Mouse (Mus musculus): ENCODE results near the gene Cdc34.
"Not testable (repeated sequence)": the region's sequence is repeated elsewhere in the genome, so short reads cannot be mapped to it uniquely, and the experiment has no call there.

The Cdc34 gene

DNA sequence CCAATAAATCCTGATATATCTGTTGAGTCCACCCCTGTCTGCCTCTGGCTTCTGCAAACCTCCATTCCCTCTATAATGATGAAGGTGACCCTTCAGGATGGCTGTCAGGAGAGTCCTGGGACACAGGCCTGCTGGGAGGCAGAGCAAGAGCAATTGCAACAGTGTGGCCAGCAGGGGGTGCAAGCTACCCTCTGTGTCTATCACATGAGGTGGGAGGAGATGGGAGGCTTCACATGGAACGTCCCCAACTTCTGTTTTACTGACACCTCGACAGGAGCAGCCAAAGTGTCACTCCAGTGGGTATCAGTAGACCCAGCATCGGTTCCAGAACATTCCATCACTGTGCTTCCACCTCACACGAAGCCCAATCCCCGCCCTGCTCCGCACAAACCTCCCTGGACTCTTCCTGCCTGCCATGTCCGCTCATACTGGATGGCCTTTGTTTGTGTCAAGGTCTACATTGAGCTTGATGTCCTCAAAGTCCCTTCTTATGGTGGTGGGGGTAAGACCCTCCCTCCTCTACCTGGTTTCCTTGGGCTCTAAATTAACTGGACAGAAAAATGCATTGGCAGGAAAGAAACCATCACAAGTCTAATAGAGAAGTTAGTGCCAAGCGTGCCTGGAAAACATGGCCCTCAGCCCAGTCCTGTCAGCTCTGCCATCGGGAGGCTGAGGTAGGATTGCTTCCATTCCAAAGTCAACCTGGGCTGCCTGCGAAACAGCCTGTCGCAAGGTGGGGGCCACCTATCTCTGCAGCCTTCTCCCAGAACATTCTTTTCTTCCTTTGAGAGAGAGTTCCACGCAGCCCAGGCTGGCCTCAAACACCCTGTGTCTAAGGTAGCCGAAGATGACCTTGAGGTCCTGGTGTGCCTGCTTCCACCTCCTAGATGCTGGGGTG, 13.5 kb downstream of the Cdc34 start:
- DNase-seq (ENCODE audit: low spot score), result peak; percentile 47

DNA sequence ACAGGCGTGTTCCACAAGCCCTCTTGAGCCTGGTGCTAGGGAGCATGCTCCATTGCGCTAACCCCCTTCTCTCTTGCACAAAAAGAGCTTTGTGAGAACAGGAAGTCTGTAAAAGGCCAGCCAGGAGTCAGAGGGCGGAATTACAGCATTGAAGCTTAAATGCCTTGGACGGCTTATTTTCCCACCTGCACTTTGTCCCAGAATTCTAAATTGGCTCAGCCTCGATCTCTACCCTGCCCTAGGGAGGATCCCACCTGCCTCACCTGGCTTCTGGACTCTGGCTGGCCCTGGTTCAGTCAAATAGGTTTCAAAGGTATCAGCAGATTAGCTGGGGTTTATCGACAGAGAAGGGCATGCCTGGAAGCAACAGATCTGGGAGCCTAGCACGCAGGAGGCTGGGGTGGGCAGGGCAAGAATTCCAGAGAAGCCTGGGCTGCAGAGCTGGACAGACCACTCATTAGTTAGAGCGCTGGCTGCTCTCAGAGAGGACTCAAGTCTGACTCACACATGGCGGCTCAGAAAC, 14.2 kb downstream of the Cdc34 start:
- no peak for DNase-seq (ENCODE audit: low spot score)

DNA sequence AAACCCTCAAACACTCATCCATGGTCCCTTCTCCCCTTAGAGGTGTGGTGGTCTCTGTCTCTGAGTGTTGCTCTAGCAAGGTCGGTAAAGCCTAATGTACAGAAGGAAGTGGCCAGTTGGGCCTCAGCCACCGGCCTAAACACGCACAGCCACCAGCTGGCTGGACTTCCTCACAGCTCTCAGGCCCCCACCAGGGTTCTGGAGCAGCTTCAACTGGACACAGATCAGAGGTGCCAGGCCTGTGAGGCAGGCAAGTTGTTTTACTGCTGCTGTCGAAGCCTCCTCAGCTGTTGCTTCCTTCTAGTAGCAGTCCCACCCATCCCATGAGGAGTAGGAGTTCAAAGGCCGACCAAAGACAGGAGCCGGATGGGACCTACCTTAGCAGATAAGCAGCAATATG, 15.9 kb downstream of the Cdc34 start:
- no peak for DNase-seq (ENCODE audit: low spot score)

DNA sequence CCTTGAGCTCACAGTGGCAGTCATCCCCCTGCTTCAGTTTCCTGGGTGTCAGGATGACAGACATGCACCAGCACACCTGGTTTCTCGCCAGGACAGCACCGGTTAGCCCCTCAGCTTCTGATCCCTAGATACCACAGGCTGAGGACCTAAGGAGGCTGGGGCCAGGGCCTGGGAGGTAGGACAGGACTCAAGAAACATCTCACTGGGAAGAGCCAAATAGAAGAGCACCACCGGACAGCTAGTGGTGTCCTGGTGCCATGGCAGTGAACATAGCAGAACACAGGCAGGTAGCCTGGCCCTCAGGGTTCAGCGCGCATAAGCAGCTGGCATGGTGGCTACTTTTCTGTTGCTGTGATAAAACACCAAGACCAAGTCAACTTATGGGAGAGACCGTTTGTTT, 16.5 kb downstream of the Cdc34 start:
- DNase-seq (ENCODE audit: low spot score), result no peak

DNA sequence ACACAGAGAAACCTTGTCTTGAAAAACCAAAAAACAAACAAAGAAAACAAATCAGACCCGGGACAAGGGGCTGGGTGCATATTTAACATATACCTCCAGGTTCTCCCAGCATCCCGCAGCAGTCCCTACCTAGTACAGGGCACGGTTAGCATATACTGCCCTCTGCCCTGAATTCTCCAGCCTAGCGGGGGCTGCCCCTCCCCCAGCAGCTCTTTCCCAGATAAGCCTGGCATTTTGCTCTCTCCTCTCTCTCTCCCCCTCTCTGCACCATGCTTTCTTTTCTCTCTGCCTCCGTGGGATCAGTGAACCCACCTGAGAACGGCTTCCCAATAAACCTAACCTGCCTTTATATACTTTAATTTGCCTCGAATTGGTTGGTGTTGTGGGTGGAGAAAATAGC, 18.7 kb downstream of the Cdc34 start:
- DNase-seq (ENCODE audit: low spot score), result no peak

DNA sequence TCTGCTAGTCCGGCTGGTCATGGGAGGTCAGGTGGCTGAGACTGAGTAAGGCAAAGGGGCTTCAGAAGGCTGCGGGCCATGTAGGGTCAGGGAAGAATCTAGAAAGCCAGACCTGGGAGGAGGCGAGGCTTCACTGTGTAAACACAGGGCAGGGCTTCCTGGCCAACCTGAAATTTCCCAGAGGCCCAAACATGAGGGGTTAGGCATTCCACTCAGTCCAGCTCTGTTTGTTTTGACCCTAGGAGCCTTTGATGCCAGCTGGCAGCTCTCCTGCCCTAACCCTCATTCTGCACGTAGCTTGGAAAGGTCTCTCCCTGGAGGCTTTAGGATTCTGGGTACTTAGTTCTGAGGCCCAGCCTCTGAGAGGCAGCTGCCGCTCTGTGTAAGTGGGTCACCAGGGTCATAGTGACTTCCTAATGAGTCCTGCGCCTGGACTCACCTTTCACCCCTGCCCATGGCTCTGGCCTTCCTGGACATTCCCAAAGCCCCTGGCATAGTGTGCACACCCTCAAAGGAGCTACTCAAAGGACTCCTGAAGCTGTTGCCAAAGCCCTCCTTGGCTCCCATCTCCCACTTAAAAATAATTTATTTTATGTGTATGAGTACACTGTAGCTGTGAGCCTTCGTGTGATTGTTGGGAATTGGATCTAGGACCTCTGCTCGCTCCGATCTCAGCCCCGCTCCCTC, 19.6 kb downstream of the Cdc34 start:
- DNase-seq (ENCODE audit: low spot score), result no peak

DNA sequence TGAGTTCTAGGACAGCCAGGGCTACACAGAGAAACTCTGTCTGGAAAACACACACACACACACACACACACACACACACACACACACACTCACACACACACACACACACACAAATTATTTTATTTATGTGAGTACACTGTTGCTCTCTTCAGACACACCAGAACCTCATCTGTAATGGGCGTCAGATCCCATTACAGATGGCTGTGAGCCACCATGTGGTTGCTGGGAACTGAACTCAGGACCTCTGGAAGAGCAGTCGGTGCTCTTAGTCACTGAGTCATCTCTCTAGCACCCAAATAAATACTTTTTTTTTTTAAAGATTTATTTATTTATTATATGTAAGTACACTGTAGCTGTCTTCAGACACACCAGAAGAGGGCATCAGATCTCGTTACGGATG, 21.0 kb downstream of the Cdc34 start:
- not testable (repeated sequence) for DNase-seq (ENCODE audit: low spot score)

DNA sequence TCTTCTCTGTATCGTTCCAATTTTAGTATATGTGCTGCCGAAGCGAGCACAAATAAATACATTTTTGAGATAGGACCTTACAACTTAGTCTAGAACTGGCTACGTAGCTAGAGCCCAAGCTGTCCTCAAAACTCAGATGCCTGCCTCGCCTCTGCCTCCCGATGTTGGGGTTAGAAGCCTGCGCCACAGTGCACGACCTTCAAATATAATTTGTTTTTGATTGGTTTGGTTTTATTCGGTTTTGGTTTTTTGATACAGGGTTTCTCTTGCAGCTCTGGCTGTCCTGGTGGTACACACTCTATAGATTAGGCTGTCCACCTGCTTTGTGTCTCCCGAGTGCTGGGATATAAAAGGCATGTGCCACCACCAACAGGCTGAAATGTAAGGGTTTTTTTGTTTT, 21.5 kb downstream of the Cdc34 start:
- DNase-seq (ENCODE audit: low spot score), result no peak

DNA sequence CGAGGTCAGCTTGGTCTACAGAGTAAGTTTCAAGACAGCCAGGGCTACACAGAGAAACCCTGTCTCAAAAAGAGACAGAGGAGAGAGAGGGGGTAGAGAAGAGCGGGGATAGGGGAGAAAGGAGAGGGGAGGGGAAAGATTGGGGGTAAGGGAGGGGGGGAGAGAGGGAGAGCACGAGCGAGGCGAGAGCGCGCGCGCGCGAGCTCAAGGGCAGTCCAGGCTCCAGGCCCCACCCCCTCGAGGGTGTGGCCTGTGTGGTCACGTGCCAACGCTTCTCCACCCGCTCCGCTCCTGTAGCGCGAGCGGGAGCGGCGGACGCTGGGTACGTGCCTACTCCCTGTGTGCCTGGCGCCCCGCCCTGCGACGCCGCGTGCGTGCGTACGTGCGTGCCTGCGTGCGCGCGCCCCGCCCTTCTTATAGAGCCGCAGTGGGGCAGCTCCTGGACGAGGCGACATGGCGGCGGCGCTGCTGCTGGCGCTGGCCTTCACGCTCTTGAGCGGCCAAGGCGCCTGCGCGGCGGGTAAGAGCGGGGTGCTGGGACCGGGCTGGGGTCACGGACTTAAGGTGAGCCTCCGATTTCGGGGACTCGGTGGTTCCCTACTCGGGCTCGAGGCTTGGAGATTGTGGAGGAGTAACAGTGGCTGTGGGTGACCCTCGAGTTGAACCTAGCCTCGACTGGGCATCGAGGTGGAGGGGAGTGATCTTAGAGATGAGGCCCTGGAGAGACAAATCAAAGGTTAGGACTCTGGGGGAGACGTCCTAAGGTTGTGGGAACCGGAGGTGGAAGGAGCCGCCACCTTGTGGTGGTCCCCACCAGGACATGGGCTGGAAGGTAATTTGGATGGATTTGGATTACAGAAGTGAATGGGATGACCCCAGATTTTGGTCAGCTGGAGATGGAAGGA, 22.3 kb downstream of the Cdc34 start, which contains the start of gene Bsg:
Gene Bsg (plus strand): TSS at position 427 of the 905 bp plus-strand sequence.
- peak; percentile 98 for DNase-seq (ENCODE audit: low spot score)

DNA sequence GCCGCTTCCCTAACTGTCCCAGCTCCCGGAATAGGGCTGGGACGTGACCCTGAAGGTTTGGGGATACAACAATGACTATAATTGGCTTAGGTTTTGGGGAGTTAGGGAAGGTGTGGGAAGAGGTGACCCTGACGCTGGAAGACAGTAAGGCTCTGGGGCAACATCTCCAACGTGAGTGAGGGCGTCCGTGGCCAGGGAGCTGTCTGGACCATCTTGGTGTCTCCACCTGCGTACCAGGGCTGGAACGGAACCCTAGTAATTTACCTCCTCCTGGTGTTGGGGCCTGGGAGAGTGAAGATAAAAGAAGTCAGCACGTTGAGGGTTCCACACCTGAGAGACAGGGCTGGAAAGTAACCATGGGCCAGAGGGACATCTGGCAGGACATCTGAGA, 23.0 kb downstream of the Cdc34 start:
- no peak for DNase-seq (ENCODE audit: low spot score)

DNA sequence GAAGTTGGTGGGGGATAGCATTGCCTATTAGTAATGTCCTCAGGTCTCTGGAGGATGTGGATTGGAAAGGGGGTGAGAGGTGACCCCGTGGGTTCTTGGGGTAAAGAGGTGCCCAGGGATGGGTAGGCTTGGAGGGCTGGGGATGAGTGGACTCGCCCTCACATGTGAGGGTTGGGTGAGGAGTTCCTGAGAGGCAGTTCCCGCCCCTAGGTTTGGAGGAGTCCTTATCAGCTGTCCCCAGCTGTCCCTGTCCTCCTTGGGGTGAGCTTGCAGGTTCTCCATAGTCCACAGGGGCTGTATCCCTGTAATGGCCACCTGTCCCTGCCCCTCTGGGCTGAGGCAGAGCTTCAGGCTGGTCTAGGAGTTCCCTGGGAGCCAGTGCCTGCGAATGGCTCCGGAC, 24.0 kb downstream of the Cdc34 start:
- no peak for DNase-seq (ENCODE audit: low spot score)

DNA sequence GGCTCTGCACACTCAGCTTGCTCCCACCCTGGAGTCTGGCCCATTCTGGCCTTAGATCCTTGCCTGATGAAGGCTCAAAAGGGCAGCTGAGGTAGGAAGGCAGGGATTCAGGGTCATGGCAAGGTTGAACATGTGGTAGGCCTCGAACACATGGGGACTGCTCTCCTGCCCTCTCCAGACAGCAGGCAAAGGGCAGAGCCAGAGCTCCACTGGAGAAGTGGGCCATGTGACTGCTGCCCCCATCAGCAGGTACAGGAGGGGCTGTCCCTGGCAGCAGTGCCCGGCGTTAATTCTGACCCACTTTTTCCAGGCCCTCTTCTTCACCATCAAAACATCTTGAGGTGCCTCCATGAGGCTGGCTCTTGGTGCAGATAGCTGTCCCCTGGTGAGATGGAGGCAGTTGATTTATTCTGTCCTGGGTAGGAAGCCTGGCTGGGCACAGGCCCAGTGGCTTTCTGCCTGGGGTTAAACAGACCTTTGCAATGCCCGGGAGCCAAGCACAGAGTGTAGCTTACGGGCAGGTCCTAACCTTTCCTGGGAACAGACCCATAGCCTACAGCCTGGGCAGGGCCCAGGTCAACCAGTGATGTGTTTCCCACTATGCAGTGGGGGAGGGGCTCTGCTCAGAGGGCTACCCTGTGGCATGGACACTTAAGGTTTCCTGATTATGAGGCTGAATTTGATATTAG, 24.6 kb downstream of the Cdc34 start:
- DNase-seq (ENCODE audit: low spot score), result no peak

DNA sequence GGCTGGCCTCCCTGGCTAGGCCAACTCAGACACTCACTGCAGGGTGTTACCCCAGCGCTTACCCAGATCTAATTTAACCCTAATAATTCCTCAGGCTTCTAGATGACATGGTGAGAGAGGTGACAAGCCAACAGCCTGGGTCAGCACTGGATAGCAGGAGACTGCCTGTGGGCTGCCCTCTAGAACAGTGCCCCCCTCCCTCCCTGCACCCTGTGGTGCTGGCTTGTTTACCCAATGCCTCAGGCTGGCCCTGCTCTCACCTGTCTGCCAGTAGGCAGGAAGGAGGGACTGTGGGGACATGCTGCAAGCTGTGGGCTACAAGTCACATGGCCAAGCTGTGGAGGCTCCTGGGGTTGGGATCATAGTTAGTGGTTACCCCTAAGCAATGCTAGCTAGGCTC, 25.2 kb downstream of the Cdc34 start:
- no peak for DNase-seq (ENCODE audit: low spot score)

DNA sequence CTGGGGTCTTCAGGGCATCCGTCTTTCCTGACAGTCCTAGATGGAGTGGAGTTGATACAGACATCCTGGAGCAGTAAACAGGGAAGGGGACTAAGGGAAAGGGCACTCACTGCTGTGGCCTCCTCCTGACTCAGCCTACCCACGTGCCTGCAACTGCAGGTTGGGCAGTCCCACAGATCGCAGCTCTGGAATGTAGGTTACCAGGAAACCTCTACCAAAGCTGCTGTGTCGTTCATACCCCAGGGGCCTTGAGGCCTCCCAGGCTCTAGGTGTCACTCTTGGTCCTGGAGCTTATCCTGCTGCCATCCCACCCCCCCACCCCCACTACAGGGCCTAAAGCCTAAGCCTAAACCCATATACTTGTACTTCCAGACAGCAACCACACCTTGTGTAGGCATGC, 25.8 kb downstream of the Cdc34 start:
- no peak for DNase-seq (ENCODE audit: low spot score)

DNA sequence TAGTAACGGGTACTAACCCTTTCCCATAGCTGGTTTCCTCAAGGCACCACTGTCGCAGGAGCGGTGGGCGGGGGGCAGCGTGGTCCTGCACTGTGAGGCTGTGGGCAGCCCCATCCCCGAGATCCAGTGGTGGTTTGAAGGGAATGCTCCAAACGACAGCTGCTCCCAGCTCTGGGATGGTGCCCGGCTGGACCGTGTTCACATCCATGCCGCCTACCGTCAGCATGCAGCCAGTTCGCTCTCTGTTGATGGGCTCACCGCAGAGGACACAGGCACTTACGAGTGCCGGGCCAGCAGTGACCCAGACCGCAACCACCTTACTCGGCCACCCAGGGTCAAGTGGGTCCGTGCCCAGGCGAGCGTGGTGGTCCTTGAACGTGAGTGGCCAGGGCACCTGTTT, 26.7 kb downstream of the Cdc34 start:
- DNase-seq (ENCODE audit: low spot score), result no peak

DNA sequence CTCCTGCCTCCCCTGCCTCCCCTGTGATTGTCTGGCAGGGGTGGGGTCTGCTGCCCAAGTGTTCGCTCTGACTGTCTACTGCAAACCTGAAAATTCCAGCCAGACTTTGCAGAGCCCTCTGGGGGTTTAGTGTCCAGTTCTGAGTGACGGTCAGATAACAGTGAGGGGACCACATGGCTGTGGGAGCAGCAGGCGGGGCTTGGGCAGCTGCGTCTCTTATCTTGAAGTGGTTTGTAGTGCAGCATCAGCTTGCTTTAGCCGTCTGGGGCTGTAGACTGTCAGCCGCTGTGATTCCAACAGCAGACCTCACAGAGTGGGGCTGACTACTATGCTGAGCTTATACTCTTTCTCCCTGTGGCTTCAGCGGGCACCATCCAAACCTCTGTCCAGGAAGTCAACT, 27.3 kb downstream of the Cdc34 start:
- no peak for DNase-seq (ENCODE audit: low spot score)

DNA sequence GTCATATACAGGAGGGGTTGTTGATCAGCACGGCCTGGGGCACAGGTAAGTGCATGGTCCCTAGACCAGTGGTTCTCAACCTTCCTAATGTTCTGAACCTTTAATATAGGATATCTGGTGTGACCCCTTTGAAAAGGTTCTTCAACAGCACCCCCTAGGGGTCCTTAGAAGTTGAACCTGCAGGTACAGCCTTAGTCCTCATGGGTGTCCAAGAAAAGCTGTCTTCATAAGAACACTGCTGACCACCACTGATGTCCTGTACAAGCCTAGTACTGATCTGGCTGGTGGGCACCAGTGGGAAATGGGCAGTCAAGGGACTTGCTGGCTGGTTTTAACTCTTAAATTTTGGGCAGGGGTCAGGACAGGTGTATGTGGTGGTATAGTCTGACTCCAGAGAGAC, 30.0 kb downstream of the Cdc34 start:
- DNase-seq (ENCODE audit: low spot score), result no peak

DNA sequence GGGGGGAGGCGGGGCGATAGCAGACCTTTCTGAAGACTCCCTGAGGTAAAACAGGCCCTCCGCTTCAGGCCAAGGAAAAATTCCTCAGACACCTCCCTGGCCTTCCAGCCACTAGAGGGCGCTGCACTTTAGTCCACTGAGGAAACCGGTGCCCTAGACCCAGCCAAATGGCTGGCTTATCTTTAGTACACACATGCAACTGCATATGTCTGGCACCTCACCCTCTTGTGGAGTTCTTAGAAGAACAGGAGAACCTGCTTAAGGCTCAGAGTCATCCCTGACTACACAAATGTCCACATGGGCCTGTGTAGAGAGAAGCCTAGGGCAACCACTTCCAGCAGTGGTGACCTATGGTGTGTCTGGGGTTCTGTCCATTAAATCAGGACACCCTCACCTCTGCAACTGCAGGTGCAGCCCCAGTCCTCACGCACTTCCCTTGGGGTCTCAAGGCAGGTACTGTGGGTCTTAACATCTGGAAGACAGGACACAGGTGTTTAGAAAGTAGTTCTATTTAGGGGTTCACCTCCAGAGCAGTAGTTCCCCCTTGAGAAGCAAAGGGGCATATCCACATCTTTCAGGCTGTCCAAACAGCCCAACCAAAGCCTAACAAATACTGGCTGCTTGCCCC, 30.6 kb downstream of the Cdc34 start:
- peak; percentile 70 for DNase-seq (ENCODE audit: low spot score)

DNA sequence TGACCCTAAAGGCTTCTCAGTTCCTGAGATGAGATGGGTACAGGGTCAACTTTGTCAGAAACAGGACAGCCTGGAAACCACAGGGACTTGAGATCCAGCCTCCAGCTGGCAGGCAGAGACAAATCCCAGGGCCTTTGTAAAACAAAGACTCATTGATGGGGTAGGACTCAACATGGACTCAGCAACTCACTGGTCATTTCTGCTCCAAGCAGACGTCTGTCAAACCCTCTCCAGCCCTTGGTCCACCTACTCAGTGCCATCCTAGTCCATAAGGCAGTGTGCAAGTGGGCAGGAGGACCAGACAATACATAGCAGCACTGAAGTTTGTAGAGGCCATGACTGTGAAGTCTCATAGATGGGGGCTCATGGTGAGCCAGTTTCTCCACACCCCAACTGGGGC, 31.2 kb downstream of the Cdc34 start:
- no peak for DNase-seq (ENCODE audit: low spot score)

DNA sequence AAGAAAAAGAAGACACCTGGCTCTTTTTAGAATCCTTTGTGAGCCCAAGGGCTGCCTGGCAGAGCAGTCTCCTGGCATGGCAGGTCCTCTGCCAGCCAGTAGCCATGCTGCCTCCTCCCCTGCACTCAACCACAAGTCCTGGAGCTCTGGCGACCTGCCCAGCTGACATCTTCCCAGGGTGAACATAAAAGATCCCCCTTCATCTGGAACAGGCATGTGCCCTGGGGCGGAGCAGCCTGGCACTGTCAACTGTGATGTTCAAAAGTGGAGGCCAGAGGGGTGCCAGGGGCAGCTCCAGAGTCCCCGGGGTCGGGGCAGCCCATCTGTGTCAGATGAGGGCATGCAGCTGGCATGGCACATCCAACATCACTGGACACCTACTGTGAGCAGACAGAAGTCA, 33.0 kb downstream of the Cdc34 start:
- DNase-seq (ENCODE audit: low spot score), result no peak
